23 mouse cellular contexts compared by ENCODE assay signal in the genomic region with DNA sequence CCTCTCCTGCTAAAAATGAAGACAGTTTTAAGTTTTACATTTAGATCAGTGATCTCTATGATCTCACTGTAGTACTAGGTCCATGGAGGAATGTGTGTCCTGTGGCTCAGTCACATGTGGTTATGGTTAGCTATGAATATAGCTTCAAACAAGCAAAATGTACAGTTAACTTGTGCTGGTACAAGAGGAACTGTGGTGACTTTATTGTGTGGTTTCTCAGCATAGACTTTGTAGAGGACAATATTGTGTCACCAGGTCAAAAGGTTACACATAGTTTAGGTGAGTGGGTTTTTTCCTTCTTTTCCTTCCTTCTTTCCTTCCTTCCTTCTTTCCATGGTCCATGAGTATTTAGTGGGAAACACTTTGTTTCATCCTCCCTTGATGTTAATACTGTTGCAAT. TPM values are rescaled to one million over a fixed set of nuclear protein-coding genes. Genes with fewer than 3 reads are reported as not detected.
A peak's percentile ranks its signal among the peaks of the same experiment; 100 is the strongest.
DNase-seq lines count a peak whose midpoint lies in the region; ATAC-seq lines count a peak whose summit lies in the region.
"Had no signal": no experiment of that assay in that cellular context is flagged by ENCODE, and none has a peak within 500 bp of the region (broad histone marks: within the 10 kb centered on the region; RNA-seq: fewer than 3 reads in every experiment).

No protein-coding gene starts in this region.

- no peaks in the 10 kb centered on the region for H3K27me3 ChIP-seq in intestine, embryonic 16.5 days (replicated peaks; ENCODE audit: control insufficient read depth, insufficient read depth, low read length)
- no peaks in the 10 kb centered on the region for H3K27me3 ChIP-seq in liver, embryonic 11.5 days (replicated peaks; ENCODE audit: control insufficient read depth, insufficient read depth, low read length)
- H3K27me3 ChIP-seq in heart, embryonic 10.5 days (ENCODE audit: insufficient read depth, poor library complexity, severe bottlenecking) = no peaks in the 10 kb centered on the region
- H3K27me3 ChIP-seq: embryonic facial prominence, embryonic 12.5 days; forebrain, embryonic 13.5 days; forebrain, embryonic 15.5 days had no signal

- H3K79me2 ChIP-seq in macrophage (ENCODE audit: inconsistent target) = peaks cover 11% of the 10 kb centered on the region; the same call in 1 of the 2 replicates

- no peaks in the 10 kb centered on the region for H3K9me3 ChIP-seq in intestine, embryonic 16.5 days (ENCODE audit: control insufficient read depth, low read length)
- no peaks in the 10 kb centered on the region for H3K9me3 ChIP-seq in liver, embryonic 11.5 days (ENCODE audit: control insufficient read depth, low read length)
- H3K9me3 ChIP-seq in heart, embryonic 10.5 days = no peaks in the 10 kb centered on the region
- H3K9me3 ChIP-seq: embryonic facial prominence, embryonic 10.5 days; embryonic facial prominence, embryonic 12.5 days; forebrain, embryonic 13.5 days; forebrain, embryonic 15.5 days had no signal

- no peak overlapping the region for H3K4me3 ChIP-seq in macrophage (ENCODE audit: inconsistent target)
- H3K4me3 ChIP-seq in intestine, embryonic 16.5 days (ENCODE audit: low read length) = no peak overlapping the region
- H3K4me3 ChIP-seq in liver, embryonic 11.5 days (ENCODE audit: low read depth, low read length) = no peak overlapping the region
- no peak overlapping the region for H3K4me3 ChIP-seq in heart, embryonic 10.5 days
- H3K4me3 ChIP-seq: embryonic facial prominence, embryonic 10.5 days; embryonic facial prominence, embryonic 12.5 days; forebrain, embryonic 13.5 days; forebrain, embryonic 15.5 days had no signal

- no peak overlapping the region for H3K4me2 ChIP-seq in intestine, embryonic 16.5 days (ENCODE audit: low read depth, low read length)
- H3K4me2 ChIP-seq in liver, embryonic 11.5 days = no peak overlapping the region
- H3K4me2 ChIP-seq: embryonic facial prominence, embryonic 12.5 days; forebrain, embryonic 13.5 days; forebrain, embryonic 15.5 days had no signal

- DNase-seq in 416B (ENCODE audit: low read depth) = peak; percentile 58
- DNase-seq in heart, adult 18-20 months = no peak
- no peak for DNase-seq in liver, embryonic 11.5 days (ENCODE audit: low spot score)
- DNase-seq in heart, embryonic 10.5 days (ENCODE audit: low spot score) = no peak
- DNase-seq: adrenal gland, adult 8-10 months; adrenal gland, postnatal 14 days; adrenal gland, postnatal 36 days; cerebellum, adult 11 months; cerebellum, adult 18-20 months; cerebellum, adult 8-10 months; cerebellum, adult 9-11 months; cerebellum, postnatal 14 days; cerebellum, postnatal 36 days; forebrain, postnatal 0 days had no signal

- H3K27ac ChIP-seq in macrophage = peak overlapping the region; percentile 99
- no peak overlapping the region for H3K27ac ChIP-seq in intestine, embryonic 16.5 days (ENCODE audit: low read length)
- no peak overlapping the region for H3K27ac ChIP-seq in liver, embryonic 11.5 days (ENCODE audit: low read depth, low read length)
- no peak overlapping the region for H3K27ac ChIP-seq in heart, embryonic 10.5 days
- H3K27ac ChIP-seq: embryonic facial prominence, embryonic 10.5 days; embryonic facial prominence, embryonic 12.5 days; forebrain, embryonic 13.5 days; forebrain, embryonic 15.5 days had no signal

- H3K4me1 ChIP-seq in intestine, embryonic 16.5 days (ENCODE audit: control insufficient read depth, insufficient read depth, low read length) = no peaks in the 10 kb centered on the region
- H3K4me1 ChIP-seq in liver, embryonic 11.5 days (replicated peaks; ENCODE audit: control insufficient read depth, insufficient read depth, low read length) = no peaks in the 10 kb centered on the region
- H3K4me1 ChIP-seq in heart, embryonic 10.5 days = no peaks in the 10 kb centered on the region
- H3K4me1 ChIP-seq: embryonic facial prominence, embryonic 10.5 days; embryonic facial prominence, embryonic 12.5 days; forebrain, embryonic 13.5 days; forebrain, embryonic 15.5 days had no signal

- ATAC-seq in common myeloid progenitor, adult 5-6 weeks (replicated peaks; ENCODE audit: low read depth, poor library complexity, severe bottlenecking) = peak; percentile 30; the same call in 1 of the 2 replicates
- ATAC-seq in megakaryocyte progenitor cell, adult 5-6 weeks (replicated peaks; ENCODE audit: poor library complexity) = peak; percentile 53
- no peak for ATAC-seq in intestine, embryonic 16.5 days
- ATAC-seq in liver, embryonic 11.5 days (replicated peaks; ENCODE audit: low FRiP score) = no peak
- ATAC-seq: activated CD4-positive, CD25-positive, alpha-beta regulatory T cell, adult 4 months; forebrain, embryonic 13.5 days; forebrain, embryonic 15.5 days; forebrain, postnatal 0 days had no signal

- H3K9ac ChIP-seq in intestine, embryonic 16.5 days (ENCODE audit: low read depth, low read length) = no peak overlapping the region
- no peak overlapping the region for H3K9ac ChIP-seq in liver, embryonic 11.5 days (ENCODE audit: low read depth, low read length)
- H3K9ac ChIP-seq: embryonic facial prominence, embryonic 12.5 days; forebrain, embryonic 13.5 days; forebrain, embryonic 15.5 days; forebrain, postnatal 0 days had no signal

- no peaks in the 10 kb centered on the region for H3K36me3 ChIP-seq in macrophage (ENCODE audit: inconsistent target)
- H3K36me3 ChIP-seq in intestine, embryonic 16.5 days (ENCODE audit: control insufficient read depth, insufficient read depth, low read length) = no peaks in the 10 kb centered on the region
- no peaks in the 10 kb centered on the region for H3K36me3 ChIP-seq in liver, embryonic 11.5 days (ENCODE audit: control insufficient read depth, insufficient read depth, low read length)
- H3K36me3 ChIP-seq in heart, embryonic 10.5 days = no peaks in the 10 kb centered on the region
- H3K36me3 ChIP-seq: embryonic facial prominence, embryonic 10.5 days; embryonic facial prominence, embryonic 12.5 days; forebrain, embryonic 15.5 days had no signal

RNA-seq across cellular contexts. Expression of gene Fgd4, which starts 23.8 kb away (rescaled TPM):
- 15.0 and 16.9 TPM in 2 replicates for total RNA-seq in common myeloid progenitor, adult 5-6 weeks (2017)
- total RNA-seq in macrophage (2018; cell fraction: chromatin; rRNA removed) = 100 to 1,000 TPM in 24 of 26 experiments, 10 to 100 TPM in 2; 39.3 to 674 (median 405) TPM
- 100 to 1,000 TPM in 4 of 26 experiments, 10 to 100 TPM in 22; 41.9 to 112 (median 87.0) TPM for total RNA-seq in macrophage (2018; cell fraction: cytosol; rRNA removed)
- 100 to 1,000 TPM in 24 of 26 experiments, 10 to 100 TPM in 2; 65.7 to 534 (median 251) TPM for total RNA-seq in macrophage (2018; cell fraction: nucleus; rRNA removed)
- polyA plus RNA-seq in macrophage (2018) = 41.3 to 60.1 TPM (median 48.0 TPM) in 3 replicates
- total RNA-seq in megakaryocyte progenitor cell, adult 5-6 weeks (2015) = 24.6 and 24.7 TPM in 2 replicates
- total RNA-seq in megakaryocyte progenitor cell, adult 5-6 weeks (2017) = 31.9 and 32.3 TPM in 2 replicates
- 13.0 and 14.4 TPM in 2 replicates for polyA plus RNA-seq in intestine, embryonic 16.5 days (2015; fragmentation: Nextera tagmentation; extraction: Ambion mirVana)
- total RNA-seq in heart, adult 18-20 months (2021) = 10 to 100 TPM; 39.7 to 46.7 TPM
- 3.5 and 5.0 TPM in 2 replicates for polyA plus RNA-seq in liver, embryonic 11.5 days (2014; fragmentation: Nextera tagmentation; extraction: Ambion mirVana)
- 7.3 and 8.9 TPM in 2 replicates for polyA plus RNA-seq in heart, embryonic 10.5 days (2016; fragmentation: Nextera tagmentation; extraction: Ambion mirVana)

Comparison
In these comparisons a context has a peak if more than half of its experiments do, and no peak if none do; other contexts are left out.
1. ATAC-seq: peak in common myeloid progenitor, adult 5-6 weeks (single experiment) and megakaryocyte progenitor cell, adult 5-6 weeks (single experiment); none in intestine, embryonic 16.5 days (single experiment) and liver, embryonic 11.5 days (single experiment).